Mouse (Mus musculus) ES-Bruce4 (cell line): ENCODE measurements around the gene Marveld3. TPM values are rescaled to one million over a fixed set of nuclear protein-coding genes. Genes with fewer than 3 reads are reported as not detected.

Experiments used
- H3K27ac ChIP-seq: 2 replicates; pipeline ENCODE4 v1.5.1; 2012; ENCODE audit warnings: low read length, inconsistent platforms; ENCODE audit not compliant: insufficient read depth
- H3K27me3 ChIP-seq: 2 replicates; pipeline ENCODE4 v1.6.1; 2012; ENCODE audit warnings: mild to moderate bottlenecking, low read length, inconsistent platforms; ENCODE audit not compliant: control insufficient read depth, poor library complexity, insufficient read depth, severe bottlenecking
- H3K36me3 ChIP-seq: 2 replicates; pipeline ENCODE4 v1.6.1; 2012; ENCODE audit warnings: inconsistent platforms, mild to moderate bottlenecking, low read length, moderate library complexity; ENCODE audit not compliant: control insufficient read depth, poor library complexity, insufficient read depth, severe bottlenecking
- H3K4me1 ChIP-seq: one replicate; pipeline ENCODE4 v1.8.1; 2011; ENCODE audit warnings: low read length; ENCODE audit not compliant: control insufficient read depth, insufficient read depth
- H3K4me3 ChIP-seq: 2 replicates; pipeline ENCODE4 v1.5.1; 2011; ENCODE audit warnings: low read depth, mild to moderate bottlenecking, low read length
- H3K9ac ChIP-seq: 2 replicates; pipeline ENCODE4 v1.6.1; 2012; ENCODE audit warnings: low read depth, mild to moderate bottlenecking, inconsistent platforms; ENCODE audit not compliant: poor library complexity, severe bottlenecking
- H3K9me3 ChIP-seq: replicated peaks from 2 replicates; pipeline ENCODE4 v1.6.1; 2012; ENCODE audit warnings: mild to moderate bottlenecking, low read length, inconsistent platforms; ENCODE audit not compliant: control insufficient read depth, poor library complexity, insufficient read depth, severe bottlenecking
- CTCF ChIP-seq: IDR thresholded peaks from one replicate; pipeline ENCODE4 v1.8.1; 2011; ENCODE audit warnings: low read depth, low read length
- EP300 ChIP-seq: IDR thresholded peaks from 2 replicates; pipeline ENCODE4 v1.6.1; 2011; ENCODE audit warnings: low read depth, low read length; ENCODE audit not compliant: insufficient read depth
- POLR2A ChIP-seq: IDR thresholded peaks from one replicate; pipeline ENCODE4 v1.8.1; 2011; ENCODE audit warnings: low read length; ENCODE audit not compliant: insufficient read depth
- polyA plus RNA-seq: library from polyadenylated mRNA; stranded (reverse); fragments of >200 nt; gene quantifications from 2 replicates; pipeline ENCODE4 v1.2.4, GENCODE M21; 2011; ENCODE audit warnings: low read depth; ENCODE audit not compliant: missing spikeins, insufficient read depth, insufficient read length

Marveld3 gene
- polyA plus RNA-seq, 1 experiment: 9.3 TPM

DNA sequence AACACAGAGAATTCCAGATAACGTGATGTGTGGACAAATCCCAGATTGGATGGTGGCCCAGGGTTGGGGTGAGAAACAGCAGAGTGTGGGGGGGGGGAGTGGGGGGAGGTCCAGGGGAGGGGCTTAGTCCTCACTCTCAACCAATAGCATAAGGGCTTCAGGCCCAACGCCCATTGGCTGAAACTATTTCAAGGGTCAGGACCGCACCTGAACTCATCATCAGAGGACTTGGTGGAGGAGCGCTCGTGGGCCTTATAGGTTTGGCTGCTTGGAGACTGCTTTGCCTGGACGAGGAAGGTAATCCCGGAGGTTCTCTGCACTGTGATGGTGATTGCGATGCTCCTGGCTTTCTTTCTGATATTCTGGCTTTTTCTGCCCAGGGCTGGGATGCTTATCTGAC, 28.2 kb upstream of the Marveld3 start, which contains the start of gene Tat:
Gene Tat (plus strand): TSS at position 214 of the 400 bp plus-strand sequence.
- no peak within 1 kb of the TSS for H3K9ac ChIP-seq
- no peak for TF ChIP-seq EP300
- TF ChIP-seq CTCF: no peak
- no peak for TF ChIP-seq POLR2A
- no peaks in the 10 kb centered on the region; the same call in 1 of the 2 replicates for H3K27me3 ChIP-seq

DNA sequence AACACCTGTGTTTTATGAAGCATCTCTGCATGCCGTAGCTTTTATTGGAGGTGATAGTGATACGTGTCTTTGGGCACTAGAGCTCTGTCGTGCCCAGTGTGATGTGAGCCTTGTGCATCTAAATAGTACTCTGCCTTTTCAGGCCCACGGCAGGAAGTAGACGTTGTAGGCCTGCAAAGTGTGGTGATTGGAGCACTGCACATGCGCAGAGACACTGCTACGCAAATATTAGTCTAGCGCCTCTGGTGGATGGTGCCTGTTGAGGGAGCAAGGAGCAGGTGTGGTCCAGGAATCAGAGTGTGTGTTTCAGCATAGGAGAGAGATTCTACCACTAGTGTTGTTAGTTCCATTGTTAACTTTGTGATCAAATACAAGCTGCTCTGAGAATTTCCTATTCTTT, 27.1 kb upstream of the Marveld3 start:
- no peak overlapping the region for H3K4me3 ChIP-seq
- H3K9ac ChIP-seq: no peak overlapping the region
- no peak for TF ChIP-seq CTCF
- TF ChIP-seq POLR2A: no peak
- no peak for TF ChIP-seq EP300
- no peaks in the 10 kb centered on the region for H3K4me1 ChIP-seq
- no peak overlapping the region for H3K27ac ChIP-seq
- no peaks in the 10 kb centered on the region; the same call in 1 of the 2 replicates for H3K27me3 ChIP-seq
- no peaks in the 10 kb centered on the region for H3K36me3 ChIP-seq
- H3K9me3 ChIP-seq: peaks cover 3% of the 10 kb centered on the region; the same call in 1 of the 2 replicates

More for the DNA sequence above, 28.2 kb upstream of the Marveld3 start, which contains the start of gene Tat:
- Histone ChIP-seq H3K36me3 (no peaks in the 10 kb centered on the region), H3K4me3 (no peak within 1 kb of the TSS), H3K27ac (no peak within 1 kb of the TSS), H3K9me3 (peaks cover 3% of the 10 kb centered on the region; the same call in 1 of the 2 replicates), H3K4me1 (no peaks in the 10 kb centered on the region)

DNA sequence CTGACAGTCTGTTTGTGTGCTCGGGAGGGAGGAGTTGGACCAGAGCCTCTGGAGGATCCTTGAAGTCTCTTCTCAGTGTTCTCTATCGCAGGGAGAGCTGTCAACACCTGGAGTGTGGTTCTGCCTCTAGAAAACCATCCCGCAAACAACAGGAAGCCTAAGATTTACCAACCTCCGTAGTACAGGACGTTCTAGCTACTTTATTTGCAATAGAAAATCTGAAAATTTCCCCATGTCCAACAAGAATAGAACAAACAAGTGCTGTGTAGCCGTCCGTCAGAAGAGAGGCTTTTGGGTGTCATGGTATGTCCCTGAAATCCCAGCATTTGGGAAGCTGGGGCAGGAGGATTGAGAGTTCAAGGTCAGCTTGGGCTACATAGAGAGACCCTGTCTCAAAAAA, 25.8 kb upstream of the Marveld3 start:
- H3K27me3 ChIP-seq: no peaks in the 10 kb centered on the region; the same call in 1 of the 2 replicates
- H3K4me3 ChIP-seq: no peak overlapping the region
- H3K36me3 ChIP-seq: no peaks in the 10 kb centered on the region
- H3K27ac ChIP-seq: no peak overlapping the region
- no peak overlapping the region for H3K9ac ChIP-seq
- H3K4me1 ChIP-seq: no peaks in the 10 kb centered on the region
- H3K9me3 ChIP-seq: peaks cover 3% of the 10 kb centered on the region; the same call in 1 of the 2 replicates
- no peak for TF ChIP-seq POLR2A
- no peak for TF ChIP-seq CTCF
- TF ChIP-seq EP300: no peak

- no peak overlapping the region for H3K4me3 ChIP-seq
- no peak overlapping the region for H3K27ac ChIP-seq
- no peaks in the 10 kb centered on the region for H3K4me1 ChIP-seq
- no peaks in the 10 kb centered on the region for H3K36me3 ChIP-seq
- no peaks in the 10 kb centered on the region; the same call in 1 of the 2 replicates for H3K27me3 ChIP-seq
- no peak for TF ChIP-seq POLR2A
- no peak for TF ChIP-seq EP300
- no peak for TF ChIP-seq CTCF
- H3K9me3 ChIP-seq: peaks cover 3% of the 10 kb centered on the region; the same call in 1 of the 2 replicates
- no peak overlapping the region for H3K9ac ChIP-seq
These were observed 24.4 kb upstream of the Marveld3 start for GRCm38 (mm10) chr8:109986384-109986783.

DNA sequence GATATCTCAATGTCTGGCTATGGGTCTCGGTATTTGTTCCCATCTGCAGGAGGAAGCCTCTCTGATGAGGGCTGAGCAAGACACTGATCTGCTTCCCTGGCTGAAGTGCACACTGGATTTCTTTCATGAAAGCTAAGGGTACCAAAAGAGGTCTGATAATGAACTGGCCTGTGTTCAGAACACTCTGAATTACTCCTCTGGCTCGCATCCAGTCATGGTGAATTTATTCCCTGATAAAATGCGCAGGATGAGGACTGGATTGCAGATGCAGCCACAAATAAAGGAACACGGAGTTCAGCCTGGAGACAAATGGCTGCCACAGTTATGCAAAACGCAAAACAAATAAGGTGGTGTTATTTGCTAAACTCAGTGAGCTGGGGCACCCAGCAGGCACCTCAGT, 21.9 kb upstream of the Marveld3 start:
- H3K4me1 ChIP-seq: no peaks in the 10 kb centered on the region
- no peak overlapping the region for H3K27ac ChIP-seq
- H3K9me3 ChIP-seq: peaks cover 3% of the 10 kb centered on the region; the same call in 1 of the 2 replicates
- TF ChIP-seq CTCF (no peak), POLR2A (no peak), EP300 (no peak)
- H3K36me3 ChIP-seq: no peaks in the 10 kb centered on the region
- H3K4me3 ChIP-seq: no peak overlapping the region
- no peaks in the 10 kb centered on the region; the same call in 1 of the 2 replicates for H3K27me3 ChIP-seq
- no peak overlapping the region for H3K9ac ChIP-seq

DNA sequence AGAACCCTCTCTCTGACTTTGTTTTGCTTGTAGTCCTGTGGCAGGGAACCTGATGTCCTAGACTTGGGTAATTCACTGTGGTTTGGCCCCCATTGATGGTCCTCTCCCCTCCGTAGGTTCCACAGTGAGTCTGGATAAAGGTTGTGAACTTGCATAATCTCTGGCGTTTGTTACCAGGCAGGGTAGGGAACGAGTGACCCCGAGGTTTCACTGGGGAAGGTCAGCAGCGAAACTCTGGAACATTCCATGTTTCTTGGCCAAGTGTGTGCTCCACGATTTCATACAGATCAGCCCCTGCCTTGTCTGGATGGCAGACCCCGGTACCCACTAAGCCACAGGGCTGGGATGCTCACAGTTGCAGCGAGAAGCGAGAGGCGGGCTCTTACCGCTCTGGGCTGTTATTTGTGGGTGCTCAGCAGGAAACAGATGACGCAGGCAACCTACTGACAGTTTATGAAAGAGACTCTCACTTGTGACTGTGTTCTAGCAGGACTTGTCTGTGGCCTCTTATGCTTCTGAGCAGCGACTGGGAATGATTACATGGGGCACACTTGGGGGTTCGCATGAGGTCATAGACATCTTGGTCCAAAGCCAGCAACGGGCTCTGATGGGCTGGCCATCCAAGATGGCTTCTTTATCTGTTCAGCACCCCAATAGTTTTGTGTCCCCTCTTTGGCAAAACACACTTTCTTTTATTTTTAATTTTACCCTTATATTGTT, 20.5 kb upstream of the Marveld3 start:
- Histone ChIP-seq H3K4me1 (no peaks in the 10 kb centered on the region), H3K36me3 (no peaks in the 10 kb centered on the region), H3K9ac (no peak overlapping the region), H3K27ac (no peak overlapping the region), H3K27me3 (no peaks in the 10 kb centered on the region; the same call in 1 of the 2 replicates), H3K9me3 (peaks cover 3% of the 10 kb centered on the region; the same call in 1 of the 2 replicates), H3K4me3 (no peak overlapping the region)
- no peak for TF ChIP-seq CTCF
- TF ChIP-seq POLR2A: no peak
- TF ChIP-seq EP300: no peak
